Mouse (Mus musculus) neural tube, embryonic 11.5 days (tissue): ENCODE results near the gene Itpripl2. TPM values are rescaled to one million over a fixed set of nuclear protein-coding genes. Genes with fewer than 3 reads are reported as not detected.

Source experiments
- ATAC-seq: fragments of 200-750 bp; cut with Nextera tagmentation; 2 replicates; pipeline ENCODE4 v1.8.0; 2017; ENCODE audit warnings: moderate number of reproducible peaks, mild to moderate bottlenecking, moderate TSS enrichment, moderate library complexity; ENCODE audit not compliant: insufficient read depth, low FRiP score, low TSS enrichment
- DNase-seq: peaks from one replicate; pipeline ENCODE4 v3.0.0-alpha.2; 2015; ENCODE audit warnings: low spot score
- H3K27ac ChIP-seq: fragments of 300-500 bp; sonication (generic); 2 replicates; pipeline ENCODE4 v1.5.1; 2014; ENCODE audit warnings: low read depth, mild to moderate bottlenecking, low read length
- H3K27me3 ChIP-seq: fragments of 300-500 bp; sonication (generic); 2 replicates; pipeline ENCODE4 v1.6.1; 2014; ENCODE audit warnings: mild to moderate bottlenecking, low read length, mixed read lengths; ENCODE audit not compliant: control insufficient read depth, insufficient read depth
- H3K36me3 ChIP-seq: fragments of 300-500 bp; sonication (generic); 2 replicates; pipeline ENCODE4 v1.6.1; 2014; ENCODE audit warnings: mild to moderate bottlenecking, low read length, moderate library complexity, mixed read lengths; ENCODE audit not compliant: control insufficient read depth, insufficient read depth
- H3K4me1 ChIP-seq: fragments of 300-500 bp; sonication (generic); 2 replicates; pipeline ENCODE4 v1.6.1; 2014; ENCODE audit warnings: low read length, mixed read lengths; ENCODE audit not compliant: control insufficient read depth, insufficient read depth
- H3K4me2 ChIP-seq: fragments of 300-500 bp; sonication (generic); 2 replicates; pipeline ENCODE4 v1.6.1; 2014; ENCODE audit warnings: low read depth, mild to moderate bottlenecking, moderate library complexity
- H3K4me3 ChIP-seq: fragments of 300-500 bp; sonication (generic); 2 replicates; pipeline ENCODE4 v1.5.1; 2014; ENCODE audit warnings: low read depth, low read length
- H3K9ac ChIP-seq: fragments of 300-500 bp; sonication (generic); 2 replicates; pipeline ENCODE4 v1.6.1; 2014; ENCODE audit warnings: mild to moderate bottlenecking, low read length
- H3K9me3 ChIP-seq: fragments of 300-500 bp; sonication (generic); 2 replicates; pipeline ENCODE4 v1.6.1; 2016; ENCODE audit warnings: low read length; ENCODE audit not compliant: control insufficient read depth
- WGBS: fragments of 180-500 bp; shearing (Covaris S2); extraction: QIAGEN DNeasy Blood & Tissue Kit; methylation state at CpG from one replicate; pipeline ENCODE4 v1.1.7; 2014; 5-methylcytosine and 5-hydroxymethylcytosine counted together
- polyA plus RNA-seq: library from polyadenylated mRNA; unstranded; fragments of >200 nt; fragmentation: Nextera tagmentation; extraction: Ambion mirVana; gene quantifications from 2 replicates; pipeline ENCODE4 v1.2.1, GENCODE M21; 2014

The Itpripl2 gene
- polyA plus RNA-seq, 1 experiment from 2014 or later, result 1.1 TPM

GRCm38 (mm10) chr7:118437101-118437802 is 54.5 kb downstream of the Itpripl2 start:
- Histone ChIP-seq H3K4me3 (no peak overlapping the region), H3K27ac (no peak overlapping the region), H3K27me3 (no peaks in the 10 kb centered on the region), H3K36me3 (no peaks in the 10 kb centered on the region), H3K9ac (no peak overlapping the region), H3K9me3 (no peaks in the 10 kb centered on the region), H3K4me1 (no peaks in the 10 kb centered on the region), H3K4me2 (no peak overlapping the region)
- DNase-seq (peak; percentile 42), ATAC-seq (no peak)
- 60% methylated on average over 7 of the region's 7 CpGs for WGBS

Other genes starting within 250 kb of the Itpripl2 start
- gene Smg1, start 248.3 kb downstream of the Itpripl2 start, polyA plus RNA-seq, result 17.7 and 18.8 TPM in 2 replicates
- 7.8 and 8.0 TPM in 2 replicates for gene Syt17, start 43.8 kb downstream of the Itpripl2 start, polyA plus RNA-seq
- 118 and 127 TPM in 2 replicates for gene Coq7, start 41.4 kb upstream of the Itpripl2 start, polyA plus RNA-seq
- gene Tmc7, start 92.8 kb upstream of the Itpripl2 start, polyA plus RNA-seq, result 9.5 and 10.5 TPM in 2 replicates
- gene Tmc5, start 105.3 kb upstream of the Itpripl2 start, polyA plus RNA-seq, result 0.17 and 0.19 TPM in 2 replicates
- 109 and 114 TPM in 2 replicates for gene Gde1, start 213.8 kb upstream of the Itpripl2 start, polyA plus RNA-seq
- 20.7 and 22.1 TPM in 2 replicates for gene Ccp110, start 220.6 kb upstream of the Itpripl2 start, polyA plus RNA-seq
- 77.7 and 80.5 TPM in 2 replicates for gene Vps35l, start 248.3 kb upstream of the Itpripl2 start, polyA plus RNA-seq